Mouse (Mus musculus): ENCODE data around the gene Hinfp.

Hinfp gene

DNA sequence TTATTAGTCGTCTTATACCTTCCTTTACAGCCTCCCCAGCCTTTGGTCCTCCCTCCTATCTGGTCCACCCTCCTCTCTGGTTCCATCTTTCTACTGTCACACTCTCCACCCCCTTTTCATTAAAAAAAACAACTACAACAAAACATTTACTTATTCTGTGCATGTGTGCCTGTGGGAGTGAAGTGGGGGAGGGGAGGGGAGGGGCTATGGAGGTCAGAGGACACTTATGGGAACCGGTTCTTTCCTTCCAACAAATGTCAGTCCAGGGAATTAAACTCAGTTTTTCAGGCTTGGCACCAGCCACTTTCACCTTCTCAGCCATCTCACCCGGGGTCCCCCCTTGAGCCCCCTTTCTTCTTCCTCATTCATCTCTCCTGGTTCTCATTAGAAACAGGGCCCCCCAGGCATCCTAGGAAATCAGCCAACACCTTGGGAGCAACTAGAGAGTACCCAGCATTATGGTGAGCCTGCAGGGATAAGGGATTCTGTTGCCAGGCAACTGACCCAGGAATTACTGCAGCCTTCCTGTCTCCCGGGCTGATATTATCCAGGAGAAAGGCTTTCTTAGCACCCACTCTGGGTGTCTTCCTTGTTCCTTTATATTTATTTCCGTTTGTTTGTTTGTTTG, 50.8 kb downstream of the Hinfp start:
- DNase-seq = no peak

DNA sequence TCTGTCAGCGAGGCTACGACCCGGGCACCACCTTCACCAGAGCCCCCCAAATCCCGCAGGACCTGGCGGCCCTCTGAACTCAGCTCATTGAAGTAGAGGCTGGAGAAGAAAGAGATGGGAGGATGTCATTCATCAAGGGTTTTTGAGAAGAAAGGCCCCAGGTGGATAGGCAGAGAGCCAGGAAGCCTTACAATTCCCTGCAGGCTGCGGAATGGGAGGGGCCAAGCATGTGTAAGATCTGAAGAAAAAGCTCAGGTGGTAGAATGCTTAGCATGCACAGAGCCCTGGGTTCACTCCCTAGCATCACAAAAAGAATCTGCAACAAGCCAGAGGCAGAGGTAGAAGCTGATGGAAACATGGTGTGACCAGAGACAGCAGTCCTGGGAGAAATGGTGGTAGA, 52.0 kb downstream of the Hinfp start:
- DNase-seq = no peak

DNA sequence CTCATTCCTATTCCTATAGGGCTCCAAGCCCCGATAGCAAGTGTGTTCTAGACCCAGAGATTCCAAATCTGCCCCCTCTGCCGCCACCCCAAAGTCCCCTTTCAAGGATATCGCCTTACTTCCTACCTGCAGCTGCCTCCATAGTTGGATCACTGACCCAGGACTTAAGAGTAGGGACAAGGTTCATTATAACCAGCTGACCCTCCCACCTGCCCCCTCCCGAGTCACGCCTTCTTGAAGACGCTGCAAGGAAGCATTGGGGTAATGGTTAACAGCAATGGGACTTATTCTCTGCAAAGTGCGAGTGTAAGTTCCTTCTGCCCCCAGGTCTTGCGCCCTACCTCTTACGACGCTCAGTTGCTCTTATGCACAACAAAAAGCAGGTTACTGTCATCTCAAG, 54.2 kb downstream of the Hinfp start, which contains the start of gene Pdzd3:
TSS of gene Pdzd3 (minus strand) at position 158 of the 400 bp plus-strand sequence.
- no peak for DNase-seq

DNA sequence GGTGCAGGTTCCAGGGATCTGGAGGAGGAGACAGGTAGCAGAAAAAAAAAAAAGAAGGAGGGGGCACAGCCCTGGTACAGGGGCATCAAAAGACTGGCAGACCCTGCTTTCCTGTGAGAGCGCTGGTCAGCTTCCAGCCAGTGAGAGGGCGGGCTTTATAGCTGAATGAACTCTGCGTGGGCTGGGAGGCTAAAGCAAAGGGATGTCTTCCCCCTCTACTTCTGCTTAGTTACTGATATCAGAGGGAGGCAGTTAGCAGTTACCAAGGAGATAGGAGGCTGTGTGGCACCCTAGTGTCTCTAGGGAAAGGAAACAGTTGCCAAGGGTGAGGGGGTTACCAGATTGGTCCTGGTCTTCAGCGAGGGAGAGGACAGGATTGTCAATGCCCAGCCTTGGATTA, 55.0 kb downstream of the Hinfp start:
- no peak for DNase-seq

DNA sequence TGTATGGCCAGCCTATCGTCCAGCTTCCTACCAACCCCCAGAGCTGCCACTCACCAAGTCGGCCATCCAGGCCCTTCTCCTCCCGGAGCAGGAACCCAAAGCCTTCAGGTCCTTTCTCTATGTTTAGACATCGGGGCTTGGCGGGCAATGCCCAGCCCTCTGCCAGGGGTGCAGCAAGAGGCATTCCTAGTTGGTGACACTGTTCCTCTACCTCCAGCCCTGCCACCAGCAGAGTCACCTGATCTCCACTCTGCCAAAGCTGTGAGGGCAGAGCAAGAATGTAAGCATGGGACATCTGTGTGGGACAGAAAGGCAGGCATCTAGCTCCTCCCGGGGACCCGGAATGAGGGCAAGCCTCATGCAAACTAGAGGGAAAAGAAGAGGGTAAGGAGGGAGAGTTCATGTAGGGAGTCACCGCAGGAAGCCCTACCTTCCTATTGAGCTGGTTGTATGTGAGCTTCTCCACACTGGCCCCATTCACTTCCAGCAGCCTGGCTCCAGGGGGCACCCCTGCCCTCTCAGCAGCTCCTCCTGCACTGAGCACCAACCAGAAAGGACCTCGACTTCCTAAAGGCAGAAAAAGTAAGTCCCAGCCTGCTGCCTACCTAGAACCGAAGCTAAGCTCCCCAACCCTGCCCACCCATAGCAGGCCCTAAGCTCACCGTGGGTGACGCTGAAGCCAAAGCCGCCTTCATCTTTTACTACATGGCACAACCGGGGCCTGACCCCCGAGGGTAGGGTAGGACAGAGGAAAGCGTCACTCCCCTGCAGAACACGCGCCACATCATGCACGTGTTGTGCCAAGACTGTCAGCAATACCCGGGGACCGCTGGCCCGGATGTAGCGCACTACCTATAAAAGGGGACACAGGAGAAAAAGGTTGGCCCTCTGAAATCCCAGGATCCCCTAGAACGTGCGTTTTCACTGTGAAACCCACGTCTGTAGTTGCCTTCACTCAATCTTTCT, 56.0 kb downstream of the Hinfp start:
- peak; percentile 82 for DNase-seq

DNA sequence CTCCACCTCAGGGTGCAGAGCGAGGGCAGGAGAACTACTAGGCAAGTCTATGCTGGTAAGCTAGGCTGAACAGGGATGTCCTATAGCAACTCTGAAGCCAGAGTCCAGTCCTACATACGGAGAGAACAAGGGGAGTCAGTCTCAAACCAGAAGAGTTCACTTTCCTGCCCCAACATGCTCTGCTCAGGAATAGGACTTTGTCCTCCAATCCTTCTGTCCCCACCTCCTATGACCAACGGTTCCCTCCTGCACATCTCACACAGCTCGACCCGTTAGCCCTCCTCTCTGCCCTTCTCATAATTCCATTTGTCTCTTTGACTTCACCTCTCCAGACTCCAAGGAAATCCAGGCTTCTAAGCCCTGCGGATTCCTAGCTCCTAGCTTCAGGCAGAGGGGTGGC, 57.6 kb downstream of the Hinfp start:
- no peak for DNase-seq

DNA sequence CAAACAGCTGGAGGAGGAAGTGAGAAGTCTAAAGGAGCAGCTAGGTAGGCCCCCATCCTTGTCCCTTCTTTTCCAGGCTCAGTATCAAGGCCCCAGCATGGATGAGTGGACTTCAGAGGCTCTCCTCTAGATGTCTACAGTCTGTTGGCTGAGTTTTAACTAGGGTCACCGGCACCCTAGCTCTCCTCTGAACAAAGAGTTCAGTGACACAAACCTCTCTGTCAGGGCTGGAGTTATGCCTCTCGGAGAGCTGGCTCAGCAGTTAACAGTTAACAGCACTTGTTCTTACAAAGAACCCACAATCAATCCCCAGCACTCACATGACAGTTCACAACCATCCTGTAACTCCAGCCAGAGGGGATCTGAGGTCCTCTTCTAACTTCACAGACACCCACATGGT, 61.9 kb downstream of the Hinfp start:
- no peak for DNase-seq
